Mouse (Mus musculus): ENCODE data around the gene Fshb.

Fshb gene

GRCm38 (mm10) chr2:107059556-107059955, at the start of gene Fshb:
Gene Fshb, minus strand, starts transcription at chr2:107059656.
- no peak for DNase-seq (ENCODE audit: low spot score in 2 of 2)

GRCm38 (mm10) chr2:107084256-107084655, 24.8 kb upstream of the Fshb start:
- no peak for DNase-seq (ENCODE audit: low spot score in 2 of 2)

GRCm38 (mm10) chr2:107083071-107083885, 23.8 kb upstream of the Fshb start:
- peak; percentile 3 to 18 for DNase-seq (ENCODE audit: low spot score in 2 of 2)

- no peak for DNase-seq (ENCODE audit: low spot score in 2 of 2)
These were observed 3.8 kb upstream of the Fshb start for GRCm38 (mm10) chr2:107063260-107063659.

- DNase-seq (ENCODE audit: low spot score in 2 of 2) = no peak
These were observed 13.5 kb downstream of the Fshb start for GRCm38 (mm10) chr2:107045955-107046354.

GRCm38 (mm10) chr2:107040816-107041215, 18.6 kb downstream of the Fshb start:
- no peak for DNase-seq (ENCODE audit: low spot score in 2 of 2)

- DNase-seq (ENCODE audit: low spot score in 2 of 2) = no peak
These were observed 23.5 kb downstream of the Fshb start for GRCm38 (mm10) chr2:107035980-107036379.

- no peak for DNase-seq (ENCODE audit: low spot score in 2 of 2)
These were observed 34.8 kb downstream of the Fshb start for GRCm38 (mm10) chr2:107024694-107025093.

GRCm38 (mm10) chr2:107022713-107023112, 36.7 kb downstream of the Fshb start:
- no peak for DNase-seq (ENCODE audit: low spot score in 2 of 2)

- DNase-seq (ENCODE audit: low spot score in 2 of 2) = no peak
These were observed 40.1 kb downstream of the Fshb start for GRCm38 (mm10) chr2:107019331-107019730.

- no peak for DNase-seq (ENCODE audit: low spot score in 2 of 2)
These were observed 46.3 kb downstream of the Fshb start for GRCm38 (mm10) chr2:107013161-107013560.

- DNase-seq (ENCODE audit: low spot score in 2 of 2) = no peak
These were observed 47.1 kb downstream of the Fshb start for GRCm38 (mm10) chr2:107012318-107012717.

GRCm38 (mm10) chr2:107010160-107010559, 49.3 kb downstream of the Fshb start:
- DNase-seq (ENCODE audit: low spot score in 2 of 2) = no peak

- no peak for DNase-seq (ENCODE audit: low spot score in 2 of 2)
These were observed 53.1 kb downstream of the Fshb start for GRCm38 (mm10) chr2:107006378-107006777.

All from frontal cortex, postnatal 10 days (tissue).